Mouse (Mus musculus): ENCODE measurements around the gene Gm9040. TPM values are rescaled to one million over a fixed set of nuclear protein-coding genes. Genes with fewer than 3 reads are reported as not detected.

Gm9040 gene
- polyA plus RNA-seq, 1 experiment: not detected

Other genes starting within 250 kb of the Gm9040 start
- 6.5 and 7.3 TPM in 2 replicates for gene Mdm1, start 185.2 kb downstream of the Gm9040 start, polyA plus RNA-seq (2011; ENCODE audit: insufficient read length, low read depth, missing spikeins)
- not detected in 2 replicates for gene Il22, start 122.0 kb downstream of the Gm9040 start, polyA plus RNA-seq (2011; ENCODE audit: insufficient read length, low read depth, missing spikeins)
- gene Gm32717, start 86.2 kb downstream of the Gm9040 start, polyA plus RNA-seq (2011; ENCODE audit: insufficient read length, low read depth, missing spikeins): not detected in 2 replicates
- not detected in 2 replicates for gene Gm32802, start 68.3 kb downstream of the Gm9040 start, polyA plus RNA-seq (2011; ENCODE audit: insufficient read length, low read depth, missing spikeins)
- not detected in 2 replicates for gene Iltifb, start 31.9 kb downstream of the Gm9040 start, polyA plus RNA-seq (2011; ENCODE audit: insufficient read length, low read depth, missing spikeins)
- not detected in 2 replicates for gene Gm9044, start 5.4 kb upstream of the Gm9040 start, polyA plus RNA-seq (2011; ENCODE audit: insufficient read length, low read depth, missing spikeins)
- not detected in 2 replicates for gene Gm9045, start 10.9 kb upstream of the Gm9040 start, polyA plus RNA-seq (2011; ENCODE audit: insufficient read length, low read depth, missing spikeins)
- gene Gm9046, start 16.3 kb upstream of the Gm9040 start, polyA plus RNA-seq (2011; ENCODE audit: insufficient read length, low read depth, missing spikeins): not detected in 2 replicates
- not detected in 2 replicates for gene Gm9048, start 21.7 kb upstream of the Gm9040 start, polyA plus RNA-seq (2011; ENCODE audit: insufficient read length, low read depth, missing spikeins)
- gene Gm9049, start 27.1 kb upstream of the Gm9040 start, polyA plus RNA-seq (2011; ENCODE audit: insufficient read length, low read depth, missing spikeins): not detected in 2 replicates
- not detected in 2 replicates for gene Ifng, start 114.1 kb upstream of the Gm9040 start, polyA plus RNA-seq (2011; ENCODE audit: insufficient read length, low read depth, missing spikeins)

Measured in embryonic fibroblast, embryonic 13.5 days (primary cell).